Mouse (Mus musculus) liver, postnatal 0 days (tissue): ENCODE data around the gene Mycn. TPM values are rescaled to one million over a fixed set of nuclear protein-coding genes. Genes with fewer than 3 reads are reported as not detected.

ENCODE experiments used
- ATAC-seq: fragments of 200-750 bp; cut with Nextera tagmentation; 2 replicates; pipeline ENCODE4 v1.8.0; 2017; ENCODE audit warnings: mild to moderate bottlenecking, moderate library complexity
- DNase-seq: peaks from one replicate; pipeline ENCODE4 v3.0.0-alpha.2; 2016
- H3K27ac ChIP-seq: fragments of 300-500 bp; sonication (generic); 2 replicates; pipeline ENCODE4 v1.5.1; 2014; ENCODE audit warnings: antibody characterized with exemption, moderate library complexity, mild to moderate bottlenecking, low read depth
- H3K27me3 ChIP-seq: fragments of 300-500 bp; sonication (generic); 2 replicates; pipeline ENCODE4 v1.6.1; 2014; ENCODE audit warnings: low read length, control low read depth, mixed read lengths; ENCODE audit not compliant: insufficient read depth
- H3K36me3 ChIP-seq: fragments of 300-500 bp; sonication (generic); replicated peaks from 2 replicates; pipeline ENCODE4 v1.6.1; 2014; ENCODE audit warnings: mild to moderate bottlenecking, control low read depth, low read length, moderate library complexity, mixed read lengths; ENCODE audit not compliant: insufficient read depth
- H3K4me1 ChIP-seq: fragments of 300-500 bp; sonication (generic); 2 replicates; pipeline ENCODE4 v1.6.1; 2014; ENCODE audit warnings: antibody characterized with exemption, mild to moderate bottlenecking, control low read depth; ENCODE audit not compliant: insufficient read depth
- H3K4me2 ChIP-seq: fragments of 300-500 bp; sonication (generic); 2 replicates; pipeline ENCODE4 v1.6.1; 2014; ENCODE audit warnings: low read depth, mild to moderate bottlenecking, low read length, moderate library complexity, mixed read lengths
- H3K4me3 ChIP-seq: fragments of 300-500 bp; sonication (generic); 2 replicates; pipeline ENCODE4 v1.5.1; 2014; ENCODE audit warnings: low read depth, low read length
- H3K9ac ChIP-seq: fragments of 300-500 bp; sonication (generic); replicated peaks from 2 replicates; pipeline ENCODE4 v1.6.1; 2014; ENCODE audit warnings: mild to moderate bottlenecking, moderate library complexity
- H3K9me3 ChIP-seq: fragments of 300-500 bp; sonication (generic); 2 replicates; pipeline ENCODE4 v1.6.1; 2016; ENCODE audit warnings: mild to moderate bottlenecking, control low read depth, low read length, mixed read lengths
- CTCF ChIP-seq: sonication (generic); IDR thresholded peaks from 2 replicates; pipeline ENCODE4 v1.5.1; 2016; ENCODE audit warnings: antibody characterized with exemption, low read depth
- EP300 ChIP-seq: IDR thresholded peaks from 2 replicates; pipeline ENCODE4 v1.6.1; 2016; ENCODE audit warnings: antibody characterized with exemption, low read depth, mild to moderate bottlenecking
- WGBS: fragments of 180-500 bp; shearing (Covaris S2); extraction: QIAGEN DNeasy Blood & Tissue Kit; methylation state at CpG from one replicate; pipeline ENCODE4 v1.1.7; 2014; ENCODE audit not compliant: insufficient replicate concordance; 5-methylcytosine and 5-hydroxymethylcytosine counted together
- polyA plus RNA-seq: library from polyadenylated mRNA; unstranded; fragments of >200 nt; fragmentation: Nextera tagmentation; extraction: Ambion mirVana; gene quantifications from 2 replicates; pipeline ENCODE4 v1.2.1, GENCODE M21; 2015

Gene Mycn
- polyA plus RNA-seq = 1.2 and 1.3 TPM in 2 replicates

- peaks cover 39% of the 10 kb centered on the region for H3K27me3 ChIP-seq
- H3K27ac ChIP-seq = no peak within 1 kb of the TSS
- WGBS = 1% methylated on average over 34 of the region's 38 CpGs
- peak within 1 kb of the TSS; percentile 64 for H3K4me3 ChIP-seq
- H3K4me2 ChIP-seq = peak within 1 kb of the TSS; percentile 89
- ATAC-seq = peak; percentile 62
- TF ChIP-seq EP300 = no peak
- TF ChIP-seq CTCF = no peak
- DNase-seq = peak; percentile 72
- H3K9me3 ChIP-seq = no peaks in the 10 kb centered on the region
- peak within 1 kb of the TSS; percentile 64 for H3K9ac ChIP-seq
- H3K36me3 ChIP-seq = 0 out of 2 replicates have a peak, but pooled peaks cover 3% of the 10 kb centered on the region
- H3K4me1 ChIP-seq = peaks cover 12% of the 10 kb centered on the region
These were observed at the start of gene Mycn for GRCm38 (mm10) chr12:12941661-12942363. Gene Mycn (minus strand): TSS chr12:12941914.

- no peak for TF ChIP-seq EP300
- no peak overlapping the region for H3K27ac ChIP-seq
- ATAC-seq (no peak), DNase-seq (no peak)
- H3K36me3 ChIP-seq = no peaks in the 10 kb centered on the region
- no peaks in the 10 kb centered on the region for H3K9me3 ChIP-seq
- 86% methylated on average over 8 of the region's 8 CpGs for WGBS
- no peak overlapping the region for H3K4me3 ChIP-seq
- no peak overlapping the region for H3K9ac ChIP-seq
- no peaks in the 10 kb centered on the region for H3K27me3 ChIP-seq
- H3K4me1 ChIP-seq = no peaks in the 10 kb centered on the region
- no peak overlapping the region for H3K4me2 ChIP-seq
These were observed 45.7 kb upstream of the Mycn start for GRCm38 (mm10) chr12:12987376-12987775.

DNA sequence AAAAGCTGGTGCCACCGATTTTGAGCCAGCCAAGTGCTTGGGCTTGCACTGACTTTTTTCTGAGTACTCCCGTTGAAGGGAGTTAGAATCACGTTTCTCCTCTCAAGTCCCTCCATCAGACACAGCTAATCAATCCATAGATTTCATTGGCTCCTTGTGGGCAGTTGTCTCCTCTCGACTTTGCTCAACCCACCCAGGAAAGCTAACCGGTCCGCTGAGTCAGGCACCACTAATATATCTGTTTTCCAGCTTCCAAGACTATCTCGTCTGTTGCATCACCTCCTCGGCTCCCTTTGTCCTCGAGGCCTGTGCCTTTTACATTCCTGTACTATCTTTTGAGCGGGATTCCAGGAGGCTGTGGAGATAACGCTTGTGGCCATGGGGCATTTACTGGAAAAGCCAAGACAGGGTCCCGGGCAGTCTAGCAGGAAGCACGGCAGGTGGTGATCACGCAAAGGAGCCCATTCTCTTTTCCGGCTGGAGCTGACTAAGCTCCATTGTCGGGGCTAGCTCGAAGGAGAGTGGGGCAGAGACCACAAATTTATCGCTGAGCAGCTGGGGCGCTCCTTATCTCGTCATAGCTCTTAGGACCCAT is 45.0 kb upstream of the Mycn start:
- H3K4me2 ChIP-seq = no peak overlapping the region
- no peaks in the 10 kb centered on the region for H3K4me1 ChIP-seq
- H3K9ac ChIP-seq = no peak overlapping the region
- ATAC-seq (no peak), DNase-seq (no peak)
- no peaks in the 10 kb centered on the region for H3K9me3 ChIP-seq
- H3K36me3 ChIP-seq = no peaks in the 10 kb centered on the region
- TF ChIP-seq EP300 = no peak
- TF ChIP-seq CTCF = no peak
- H3K27me3 ChIP-seq = no peaks in the 10 kb centered on the region
- WGBS = 58% methylated on average over 20 of the region's 20 CpGs
- no peak overlapping the region for H3K4me3 ChIP-seq
- H3K27ac ChIP-seq = no peak overlapping the region

DNA sequence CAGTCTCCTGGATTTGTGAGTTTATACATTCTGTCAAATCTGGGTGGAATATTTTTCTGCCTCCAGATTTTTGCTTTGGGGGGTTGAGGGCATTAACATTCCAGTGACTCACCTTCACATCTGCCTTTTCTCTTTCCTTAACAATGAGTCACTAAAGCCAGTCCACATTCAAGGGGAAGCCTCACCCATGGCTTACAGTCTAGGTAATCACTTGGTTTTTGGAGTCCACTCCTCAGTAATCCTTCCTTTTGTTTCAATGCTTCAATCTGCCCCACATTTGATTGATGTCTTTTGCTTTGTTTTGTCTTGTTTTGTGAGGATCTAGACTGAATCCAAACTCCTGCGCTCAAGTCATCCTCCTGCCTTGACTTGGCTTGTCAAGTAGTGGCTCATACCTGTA is 41.3 kb upstream of the Mycn start:
- Histone ChIP-seq H3K4me2 (no peak overlapping the region), H3K36me3 (no peaks in the 10 kb centered on the region), H3K4me1 (no peaks in the 10 kb centered on the region), H3K27ac (no peak overlapping the region), H3K27me3 (no peaks in the 10 kb centered on the region), H3K9me3 (no peaks in the 10 kb centered on the region), H3K9ac (no peak overlapping the region), H3K4me3 (no peak overlapping the region)
- DNase-seq (no peak), ATAC-seq (no peak)
- 71% methylated on average over 1 of the region's 1 CpGs for WGBS
- TF ChIP-seq EP300 (no peak), CTCF (no peak)

DNA sequence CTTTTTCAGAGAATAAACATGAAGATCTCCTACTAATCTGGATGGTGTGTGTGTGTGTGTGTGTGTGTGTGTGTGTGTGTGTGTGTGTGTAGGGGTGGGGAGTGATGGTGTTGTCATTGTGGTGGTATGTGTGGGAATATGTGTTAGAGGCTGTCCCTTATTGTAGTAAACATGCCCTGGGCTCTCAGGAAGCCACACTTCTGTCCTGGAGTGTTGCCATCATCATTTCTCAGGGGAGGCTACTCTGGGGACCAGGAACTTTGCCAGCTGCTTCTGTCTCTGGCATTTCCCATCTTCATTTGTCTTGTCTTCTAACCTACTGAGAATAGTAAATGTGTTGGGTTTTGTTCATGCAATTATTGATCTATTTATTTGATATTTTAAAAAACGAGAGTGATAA is 33.7 kb upstream of the Mycn start:
- TF ChIP-seq CTCF (no peak), EP300 (no peak)
- no peaks in the 10 kb centered on the region for H3K9me3 ChIP-seq
- no peaks in the 10 kb centered on the region for H3K27me3 ChIP-seq
- H3K4me2 ChIP-seq = no peak overlapping the region
- no peak overlapping the region for H3K9ac ChIP-seq
- no peak for ATAC-seq
- 49% methylated on average over 1 of the region's 1 CpGs for WGBS
- H3K4me3 ChIP-seq = no peak overlapping the region
- H3K27ac ChIP-seq = no peak overlapping the region
- H3K36me3 ChIP-seq = no peaks in the 10 kb centered on the region
- DNase-seq = no peak
- H3K4me1 ChIP-seq = no peaks in the 10 kb centered on the region

DNA sequence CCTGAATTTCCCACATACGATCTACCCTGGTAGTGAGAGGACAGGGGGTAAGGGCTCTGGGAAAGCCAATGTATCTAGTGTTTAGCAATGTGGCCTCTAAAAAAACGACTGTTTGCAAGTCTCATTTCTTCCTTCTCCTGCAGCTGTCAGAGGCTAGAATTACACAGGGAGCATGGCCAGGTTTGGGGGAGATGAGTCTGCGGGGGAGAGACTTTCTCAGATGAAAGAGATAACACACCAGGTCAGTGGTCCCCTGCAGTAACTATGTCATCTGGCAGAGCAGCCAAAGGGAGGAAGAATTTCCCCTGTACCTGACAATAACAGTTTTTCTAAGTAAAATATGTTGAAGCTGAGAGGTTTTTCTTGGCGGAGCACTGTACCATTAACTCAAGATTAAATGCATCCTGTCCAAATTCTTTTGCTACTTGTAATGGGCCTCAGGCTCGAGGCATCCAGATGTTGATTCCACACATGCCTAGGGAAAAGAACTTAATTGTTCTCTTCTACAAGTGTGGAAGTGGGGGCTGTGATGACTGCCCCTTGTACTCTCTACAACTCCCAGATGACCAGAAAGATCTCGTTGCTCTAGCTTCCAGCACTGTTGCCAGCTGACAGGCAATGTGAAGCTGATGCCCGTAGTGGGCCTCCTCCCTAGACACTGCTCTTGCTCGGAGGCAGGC is 31.2 kb upstream of the Mycn start:
- H3K27ac ChIP-seq = no peak overlapping the region
- WGBS = 58% methylated on average over 8 of the region's 8 CpGs
- no peak overlapping the region for H3K9ac ChIP-seq
- H3K27me3 ChIP-seq = no peaks in the 10 kb centered on the region
- H3K9me3 ChIP-seq = no peaks in the 10 kb centered on the region
- no peak for ATAC-seq
- DNase-seq = no peak
- H3K36me3 ChIP-seq = no peaks in the 10 kb centered on the region
- no peak overlapping the region for H3K4me2 ChIP-seq
- no peaks in the 10 kb centered on the region for H3K4me1 ChIP-seq
- no peak overlapping the region for H3K4me3 ChIP-seq
- no peak for TF ChIP-seq CTCF
